Comparison of ENCODE assay signal across 27 mouse cellular contexts in genomic region chr2:154731916-154732315, GRCm38 (mm10). TPM values are rescaled to one million over a fixed set of nuclear protein-coding genes. Genes with fewer than 3 reads are reported as not detected.
DNase-seq lines count a peak whose midpoint lies in the region; ATAC-seq and TF ChIP-seq lines count a peak whose summit lies in the region.
"Had no signal": no experiment of that assay in that cellular context is flagged by ENCODE, and none has a peak within 500 bp of the region (broad histone marks: within the 10 kb centered on the region; RNA-seq: fewer than 3 reads in every experiment).

No protein-coding gene starts in this region.

- TF ChIP-seq POLR2A in kidney, adult 2 months (IDR thresholded peaks at IDR 0.05; ENCODE audit: low read depth, low read length): no peak
- no peak for TF ChIP-seq POLR2A in cerebellum, adult 2 months (IDR thresholded peaks at IDR 0.05; ENCODE audit: borderline replicate concordance, insufficient read depth, low read length)

- no peak overlapping the region for H3K9ac ChIP-seq in kidney, embryonic 15.5 days
- no peak overlapping the region for H3K9ac ChIP-seq in lung, embryonic 15.5 days
- H3K9ac ChIP-seq: embryonic facial prominence, embryonic 12.5 days; forebrain, embryonic 15.5 days; hindbrain, embryonic 13.5 days had no signal

- peaks cover 49% of the 10 kb centered on the region for H3K4me1 ChIP-seq in kidney, embryonic 15.5 days
- H3K4me1 ChIP-seq in kidney, adult 2 months (ENCODE audit: control insufficient read depth, insufficient read depth, low read length): peaks cover 3% of the 10 kb centered on the region; the same call in 1 of the 2 replicates
- peaks cover 44% of the 10 kb centered on the region for H3K4me1 ChIP-seq in lung, embryonic 15.5 days
- no peaks in the 10 kb centered on the region for H3K4me1 ChIP-seq in cerebellum, adult 2 months (ENCODE audit: control insufficient read depth, insufficient read depth, low read length)

- no peak overlapping the region for H3K4me2 ChIP-seq in kidney, embryonic 15.5 days
- H3K4me2 ChIP-seq in lung, embryonic 15.5 days: no peak overlapping the region
- H3K4me2 ChIP-seq: embryonic facial prominence, embryonic 12.5 days; forebrain, embryonic 15.5 days; hindbrain, embryonic 13.5 days had no signal

- ATAC-seq in kidney, embryonic 15.5 days (replicated peaks; ENCODE audit: low FRiP score): no peak
- ATAC-seq in lung, embryonic 15.5 days (ENCODE audit: borderline replicate concordance, extremely low read depth, low FRiP score, low TSS enrichment): no peak
- ATAC-seq: forebrain, embryonic 15.5 days had no signal

- H3K27me3 ChIP-seq in kidney, embryonic 15.5 days: peaks cover 9% of the 10 kb centered on the region; the same call in 1 of the 2 replicates
- no peaks in the 10 kb centered on the region for H3K27me3 ChIP-seq in kidney, adult 2 months (replicated peaks; ENCODE audit: control insufficient read depth, insufficient read depth, low read length)
- no peaks in the 10 kb centered on the region for H3K27me3 ChIP-seq in lung, embryonic 15.5 days
- H3K27me3 ChIP-seq in cerebellum, adult 2 months (ENCODE audit: control insufficient read depth, insufficient read depth, low read length): no peaks in the 10 kb centered on the region
- H3K27me3 ChIP-seq: embryonic facial prominence, embryonic 12.5 days; forebrain, embryonic 15.5 days; hindbrain, embryonic 13.5 days had no signal

- no peaks in the 10 kb centered on the region for H3K9me3 ChIP-seq in kidney, embryonic 15.5 days (replicated peaks)
- H3K9me3 ChIP-seq in lung, embryonic 15.5 days: no peaks in the 10 kb centered on the region
- H3K9me3 ChIP-seq: embryonic facial prominence, embryonic 12.5 days; forebrain, embryonic 15.5 days; G1E; heart, embryonic 10.5 days; hindbrain, embryonic 13.5 days had no signal

- no peaks in the 10 kb centered on the region for H3K36me3 ChIP-seq in kidney, embryonic 15.5 days
- no peaks in the 10 kb centered on the region for H3K36me3 ChIP-seq in kidney, adult 2 months (ENCODE audit: control insufficient read depth, insufficient read depth, low read length)
- H3K36me3 ChIP-seq in lung, embryonic 15.5 days: no peaks in the 10 kb centered on the region
- H3K36me3 ChIP-seq: embryonic facial prominence, embryonic 12.5 days; forebrain, embryonic 15.5 days; G1E; heart, embryonic 10.5 days; hindbrain, embryonic 13.5 days had no signal

- peak overlapping the region; percentile 19; the same call in 1 of the 2 replicates for H3K27ac ChIP-seq in kidney, embryonic 15.5 days
- no peak overlapping the region for H3K27ac ChIP-seq in kidney, adult 2 months (ENCODE audit: insufficient read depth, low read depth, low read length)
- H3K27ac ChIP-seq in lung, embryonic 15.5 days: peak overlapping the region; percentile 15; the same call in 1 of the 2 replicates
- no peak overlapping the region for H3K27ac ChIP-seq in cerebellum, adult 2 months (ENCODE audit: insufficient read depth, low read length)
- H3K27ac ChIP-seq: embryonic facial prominence, embryonic 12.5 days; forebrain, embryonic 15.5 days; heart, embryonic 10.5 days; hindbrain, embryonic 13.5 days had no signal

- H3K4me3 ChIP-seq in kidney, embryonic 15.5 days (replicated peaks): no peak overlapping the region
- H3K4me3 ChIP-seq in kidney, adult 2 months (ENCODE audit: insufficient read depth, low read depth, low read length): no peak overlapping the region
- no peak overlapping the region for H3K4me3 ChIP-seq in lung, embryonic 15.5 days
- no peak overlapping the region for H3K4me3 ChIP-seq in cerebellum, adult 2 months (replicated peaks; ENCODE audit: insufficient read depth, low read depth, low read length)
- H3K4me3 ChIP-seq: embryonic facial prominence, embryonic 12.5 days; forebrain, embryonic 15.5 days; heart, embryonic 10.5 days; hindbrain, embryonic 13.5 days had no signal

- no peak for TF ChIP-seq CTCF in kidney, adult 2 months (conservative IDR thresholded peaks at IDR 0.05; ENCODE audit: insufficient read depth, insufficient read length, low read depth, low read length)
- TF ChIP-seq CTCF in cerebellum, adult 2 months (IDR thresholded peaks at IDR 0.05; ENCODE audit: borderline replicate concordance, insufficient read depth, low read depth, low read length): no peak

- 50% methylated on average over 2 of the region's 2 CpGs for WGBS in kidney, embryonic 15.5 days
- 40% methylated on average over 2 of the region's 2 CpGs for WGBS in kidney, adult 2 months
- WGBS in lung, embryonic 15.5 days: 27% methylated on average over 2 of the region's 2 CpGs
- 46% methylated on average over 2 of the region's 2 CpGs for WGBS in cerebellum, adult 2 months

- DNase-seq in kidney, adult 2 months: no peak
- DNase-seq in lung, postnatal 4 days: no peak
- peak; percentile 12 for DNase-seq in induced T-regulatory cell, adult 2 months (ENCODE audit: low read depth)
- peak; percentile 56 for DNase-seq in retina, embryonic 14.5 days (ENCODE audit: low spot score)
- DNase-seq in T-cell, adult 2 months (ENCODE audit: low spot score): no peak
- no peak for DNase-seq in cerebellum, adult 2 months
- DNase-seq: adrenal gland, postnatal 25 days; B cell, adult 2 months; cerebellum, adult 8-10 months; cerebellum, postnatal 25 days; gastrocnemius, postnatal 10 days; heart, adult 18-20 months; heart, postnatal 10 days; heart, postnatal 4 days had no signal

RNA-seq across cellular contexts. Expression of gene Gm14214, which starts 37.9 kb away (rescaled TPM):
- polyA plus RNA-seq in kidney, embryonic 15.5 days (2015; fragmentation: Nextera tagmentation; extraction: Ambion mirVana): not detected in 2 replicates
- polyA plus RNA-seq in kidney, adult 2 months (2012; rRNA removed): not detected in 2 replicates
- polyA plus RNA-seq in lung, embryonic 15.5 days (2015; fragmentation: Nextera tagmentation; extraction: Ambion mirVana): not detected in 2 replicates
- polyA plus RNA-seq in cerebellum, adult 2 months (2012; rRNA removed): not detected in 2 replicates
- polyA plus RNA-seq: CD4-positive, CD25-positive, alpha-beta regulatory T cell, adult 4 months; cortical plate, adult 2 months; embryonic facial prominence, embryonic 12.5 days; forebrain, embryonic 11.5 days; forebrain, embryonic 15.5 days; frontal cortex, adult 2 months; G1E; heart, embryonic 10.5 days; heart, embryonic 14.5 days; hindbrain, embryonic 13.5 days had no signal

RNA-seq across cellular contexts. Expression of gene Raly, which starts 59.0 kb away (rescaled TPM):
- polyA plus RNA-seq in kidney, embryonic 15.5 days (2015; fragmentation: Nextera tagmentation; extraction: Ambion mirVana): 47.3 and 54.3 TPM in 2 replicates
- polyA plus RNA-seq in kidney, adult 2 months (2012; rRNA removed): 152 and 163 TPM in 2 replicates
- 42.2 and 48.0 TPM in 2 replicates for polyA plus RNA-seq in lung, embryonic 15.5 days (2015; fragmentation: Nextera tagmentation; extraction: Ambion mirVana)
- polyA plus RNA-seq in cerebellum, adult 2 months (2012; rRNA removed): 198 and 208 TPM in 2 replicates

RNA-seq across cellular contexts. Expression of gene a, which starts 59.3 kb away (rescaled TPM):
- 0.66 and 0.91 TPM in 2 replicates for polyA plus RNA-seq in kidney, embryonic 15.5 days (2015; fragmentation: Nextera tagmentation; extraction: Ambion mirVana)
- polyA plus RNA-seq in kidney, adult 2 months (2012; rRNA removed): not detected in 2 replicates
- polyA plus RNA-seq in lung, embryonic 15.5 days (2015; fragmentation: Nextera tagmentation; extraction: Ambion mirVana): 0.24 TPM in 1 of 2 replicates, not detected in the other
- polyA plus RNA-seq in cerebellum, adult 2 months (2012; rRNA removed): 0.28 TPM in 1 of 2 replicates, not detected in the other
- polyA plus RNA-seq: activated CD4-positive, CD25-positive, alpha-beta regulatory T cell, adult 4 months; CD4-positive, CD25-positive, alpha-beta regulatory T cell, adult 4 months; heart, embryonic 14.5 days had no signal

Comparison
In these comparisons a context has a peak if more than half of its experiments do, and no peak if none do; other contexts are left out.
1. H3K27ac ChIP-seq: peak in kidney, embryonic 15.5 days (single experiment) and lung, embryonic 15.5 days (single experiment); none in kidney, adult 2 months (single experiment) and cerebellum, adult 2 months (single experiment).
2. DNase-seq: peak in induced T-regulatory cell, adult 2 months (single experiment) and retina, embryonic 14.5 days (single experiment); none in kidney, adult 2 months (single experiment), lung, postnatal 4 days (0 of 2), T-cell, adult 2 months (single experiment) and cerebellum, adult 2 months (0 of 2).